Mouse (Mus musculus) brain, embryonic 14.5 days (tissue): ENCODE measurements at regions not wholly inside any gene's neighbourhood (a gene's known extent, or its start where the extent isn't known, plus 50 kb on each side); places are given as distances from the start of the nearest gene placed in this dataset.
"Not testable (repeated sequence)": the region's sequence is repeated elsewhere in the genome, so short reads cannot be mapped to it uniquely, and the experiment has no call there.

Source experiments
- CTCF ChIP-seq: fragments of 200-500 bp; IDR thresholded peaks from 2 replicates; pipeline ENCODE4 v1.5.1; 2012; ENCODE audit warnings: inconsistent platforms, mild to moderate bottlenecking, moderate library complexity, borderline replicate concordance; ENCODE audit not compliant: insufficient read depth, insufficient read length; ENCODE audit errors: extremely low read depth
- POLR2A ChIP-seq: fragments of 200-500 bp; IDR thresholded peaks from 2 replicates; pipeline ENCODE4 v1.6.1; 2012; ENCODE audit warnings: mild to moderate bottlenecking, inconsistent platforms, borderline replicate concordance; ENCODE audit not compliant: poor library complexity, insufficient read depth, insufficient read length, severe bottlenecking; ENCODE audit errors: extremely low read depth

GRCm38 (mm10) chr13:5955121-5955520 lies 93.8 kb downstream of the Klf6 start:
- TF ChIP-seq POLR2A, CTCF: not testable (repeated sequence)
